Mouse (Mus musculus) testis, adult 2 months (tissue): Measurements from ENCODE around the gene Prkce.

ENCODE experiments used
- CTCF ChIP-seq: fragments of 200-500 bp; IDR thresholded peaks from 2 replicates; pipeline ENCODE4 v1.5.1; 2012; ENCODE audit warnings: low read depth, mild to moderate bottlenecking, inconsistent platforms, low read length, moderate library complexity; ENCODE audit not compliant: control insufficient read depth, insufficient read depth, insufficient replicate concordance
- POLR2A ChIP-seq: fragments of 200-500 bp; IDR thresholded peaks from 2 replicates; pipeline ENCODE4 v1.6.1; 2012; ENCODE audit warnings: low read depth, mild to moderate bottlenecking, inconsistent platforms, low read length, moderate library complexity; ENCODE audit not compliant: control insufficient read depth

DNA sequence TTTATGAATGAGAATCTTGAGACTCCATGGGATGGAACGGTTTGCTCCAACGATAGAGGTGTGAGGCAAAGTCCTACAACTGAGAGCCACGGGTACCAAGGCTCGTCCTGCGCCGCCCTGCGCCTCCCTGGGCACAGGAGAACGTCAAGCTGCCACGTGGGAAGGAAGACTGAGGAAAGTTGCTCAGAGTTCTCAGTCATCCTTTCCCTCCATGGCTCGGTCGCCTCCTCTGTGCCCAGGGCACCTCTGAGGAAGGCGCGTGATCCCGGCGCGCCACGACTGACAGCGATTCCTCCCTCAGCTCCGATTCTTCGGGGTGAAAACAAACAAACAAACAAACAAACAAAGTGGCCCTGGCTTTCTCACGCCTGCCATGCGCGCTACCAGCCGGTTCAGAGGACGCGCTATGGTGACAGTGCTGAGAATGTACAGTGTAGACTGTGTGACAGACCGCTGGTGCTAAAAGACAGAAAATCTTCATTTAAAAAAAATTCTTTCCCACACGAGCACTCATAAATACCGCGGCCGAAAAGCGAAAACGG is 23.0 kb upstream of the Prkce start:
- TF ChIP-seq CTCF (no peak), POLR2A (peak; percentile 24; the same call in 1 of the 2 replicates)
